Mouse (Mus musculus): ENCODE measurements at regions not wholly inside any gene's neighbourhood (a gene's known extent, or its start where the extent isn't known, plus 50 kb on each side); places are given as distances from the start of the nearest gene placed in this dataset.

GRCm38 (mm10) chr1:119221012-119221411 lies 167.6 kb upstream of the Gli2 start:
- H3K4me3 ChIP-seq (ENCODE audit: insufficient read depth in 1 of 2, low read depth in 1 of 2, low read length in 2 of 2, poor library complexity in 1 of 2, severe bottlenecking in 1 of 2): no peak overlapping the region
- no peak overlapping the region for H3K9ac ChIP-seq (ENCODE audit: insufficient read depth, low read depth, low read length, poor library complexity, severe bottlenecking)
- no peak for DNase-seq (ENCODE audit: low read depth, low spot score)
- no peaks in the 10 kb centered on the region for H3K4me1 ChIP-seq (ENCODE audit: control insufficient read depth in 2 of 2, insufficient read depth in 2 of 2, low read length in 2 of 2, poor library complexity in 1 of 2)
- H3K36me3 ChIP-seq (ENCODE audit: control insufficient read depth, insufficient read depth, low read length, poor library complexity, severe bottlenecking): no peaks in the 10 kb centered on the region
- no peak overlapping the region for H3K27ac ChIP-seq (ENCODE audit: insufficient read depth, low read depth, low read length, poor library complexity, severe bottlenecking)
- in situ Hi-C loops (cut with MboI; ENCODE audit: low sequenced_read_pairs in 2 of 2, unreplicated experiment in 2 of 2): no loop called here
- no peaks in the 10 kb centered on the region for H3K9me3 ChIP-seq (ENCODE audit: control insufficient read depth, insufficient read depth, low read depth, low read length)
- TF ChIP-seq HCFC1 (IDR thresholded peaks at IDR 0.05; ENCODE audit: borderline replicate concordance, insufficient read depth, low read length) (no peak), ZC3H11A (IDR thresholded peaks at IDR 0.05; ENCODE audit: borderline replicate concordance, low read depth, low read length) (no peak), CHD2 (IDR thresholded peaks at IDR 0.05; ENCODE audit: low read depth, low read length) (no peak), MAFK (IDR thresholded peaks at IDR 0.05; ENCODE audit: insufficient read depth, low read depth, low read length) (no peak)

- Histone ChIP-seq H3K36me3 (ENCODE audit: control insufficient read depth, insufficient read depth, low read length, poor library complexity, severe bottlenecking) (no peaks in the 10 kb centered on the region), H3K9ac (ENCODE audit: insufficient read depth, low read depth, low read length, poor library complexity, severe bottlenecking) (no peak overlapping the region), H3K9me3 (ENCODE audit: control insufficient read depth, insufficient read depth, low read depth, low read length) (no peaks in the 10 kb centered on the region), H3K4me1 (ENCODE audit: control insufficient read depth in 2 of 2, insufficient read depth in 2 of 2, low read length in 2 of 2, poor library complexity in 1 of 2) (no peaks in the 10 kb centered on the region), H3K4me3 (ENCODE audit: insufficient read depth in 1 of 2, low read depth in 1 of 2, low read length in 2 of 2, poor library complexity in 1 of 2, severe bottlenecking in 1 of 2) (no peak overlapping the region), H3K27ac (ENCODE audit: insufficient read depth, low read depth, low read length, poor library complexity, severe bottlenecking) (no peak overlapping the region)
- TF ChIP-seq HCFC1 (IDR thresholded peaks at IDR 0.05; ENCODE audit: borderline replicate concordance, insufficient read depth, low read length) (no peak), ZNF384 (IDR thresholded peaks at IDR 0.05; ENCODE audit: low read depth, low read length) (no peak), ZC3H11A (IDR thresholded peaks at IDR 0.05; ENCODE audit: borderline replicate concordance, low read depth, low read length) (no peak), MAFK (IDR thresholded peaks at IDR 0.05; ENCODE audit: insufficient read depth, low read depth, low read length) (no peak), CHD2 (IDR thresholded peaks at IDR 0.05; ENCODE audit: low read depth, low read length) (no peak)
- in situ Hi-C loops (cut with MboI; ENCODE audit: low sequenced_read_pairs in 2 of 2, unreplicated experiment in 2 of 2): no loop called here
- no peak for DNase-seq (ENCODE audit: low read depth, low spot score)
Observed at GRCm38 (mm10) chr1:119219817-119220216, 166.4 kb upstream of the Gli2 start.

- Histone ChIP-seq H3K27ac (ENCODE audit: insufficient read depth, low read depth, low read length, poor library complexity, severe bottlenecking) (no peak overlapping the region), H3K4me3 (ENCODE audit: insufficient read depth in 1 of 2, low read depth in 1 of 2, low read length in 2 of 2, poor library complexity in 1 of 2, severe bottlenecking in 1 of 2) (no peak overlapping the region), H3K4me1 (ENCODE audit: control insufficient read depth in 2 of 2, insufficient read depth in 2 of 2, low read length in 2 of 2, poor library complexity in 1 of 2) (no peaks in the 10 kb centered on the region), H3K36me3 (ENCODE audit: control insufficient read depth, insufficient read depth, low read length, poor library complexity, severe bottlenecking) (no peaks in the 10 kb centered on the region), H3K9ac (ENCODE audit: insufficient read depth, low read depth, low read length, poor library complexity, severe bottlenecking) (no peak overlapping the region), H3K9me3 (ENCODE audit: control insufficient read depth, insufficient read depth, low read depth, low read length) (no peaks in the 10 kb centered on the region)
- in situ Hi-C loops (cut with MboI; ENCODE audit: low sequenced_read_pairs in 2 of 2, unreplicated experiment in 2 of 2): no loop called here
- no peak for TF ChIP-seq ZC3H11A (IDR thresholded peaks at IDR 0.05; ENCODE audit: borderline replicate concordance, low read depth, low read length)
- no peak for TF ChIP-seq MAFK (IDR thresholded peaks at IDR 0.05; ENCODE audit: insufficient read depth, low read depth, low read length)
- TF ChIP-seq ZNF384 (IDR thresholded peaks at IDR 0.05; ENCODE audit: low read depth, low read length): no peak
- no peak for TF ChIP-seq CHD2 (IDR thresholded peaks at IDR 0.05; ENCODE audit: low read depth, low read length)
- no peak for TF ChIP-seq HCFC1 (IDR thresholded peaks at IDR 0.05; ENCODE audit: borderline replicate concordance, insufficient read depth, low read length)
- no peak for DNase-seq (ENCODE audit: low read depth, low spot score)
Observed at GRCm38 (mm10) chr1:119217387-119217786, 164.0 kb upstream of the Gli2 start.

GRCm38 (mm10) chr1:119209607-119210007 lies 156.2 kb upstream of the Gli2 start:
- in situ Hi-C loops (cut with MboI; ENCODE audit: low sequenced_read_pairs in 2 of 2, unreplicated experiment in 2 of 2): no loop called here
- TF ChIP-seq CHD2 (IDR thresholded peaks at IDR 0.05; ENCODE audit: low read depth, low read length): no peak
- no peak for TF ChIP-seq ZC3H11A (IDR thresholded peaks at IDR 0.05; ENCODE audit: borderline replicate concordance, low read depth, low read length)
- TF ChIP-seq MAFK (IDR thresholded peaks at IDR 0.05; ENCODE audit: insufficient read depth, low read depth, low read length): no peak
- no peak for TF ChIP-seq HCFC1 (IDR thresholded peaks at IDR 0.05; ENCODE audit: borderline replicate concordance, insufficient read depth, low read length)
- TF ChIP-seq ZNF384 (IDR thresholded peaks at IDR 0.05; ENCODE audit: low read depth, low read length): no peak
- Histone ChIP-seq H3K4me1 (ENCODE audit: control insufficient read depth in 2 of 2, insufficient read depth in 2 of 2, low read length in 2 of 2, poor library complexity in 1 of 2) (peaks cover 0 to 7% of the 10 kb centered on the region in 2 experiments; a peak in 2 of 4 replicates), H3K9ac (ENCODE audit: insufficient read depth, low read depth, low read length, poor library complexity, severe bottlenecking) (no peak overlapping the region), H3K27ac (ENCODE audit: insufficient read depth, low read depth, low read length, poor library complexity, severe bottlenecking) (no peak overlapping the region), H3K9me3 (ENCODE audit: control insufficient read depth, insufficient read depth, low read depth, low read length) (no peaks in the 10 kb centered on the region), H3K4me3 (ENCODE audit: insufficient read depth in 1 of 2, low read depth in 1 of 2, low read length in 2 of 2, poor library complexity in 1 of 2, severe bottlenecking in 1 of 2) (no peak overlapping the region), H3K36me3 (ENCODE audit: control insufficient read depth, insufficient read depth, low read length, poor library complexity, severe bottlenecking) (no peaks in the 10 kb centered on the region)
- peak; percentile 17 for DNase-seq (ENCODE audit: low read depth, low spot score)

GRCm38 (mm10) chr1:119202456-119202855 lies 149.0 kb upstream of the Gli2 start:
- H3K36me3 ChIP-seq (ENCODE audit: control insufficient read depth, insufficient read depth, low read length, poor library complexity, severe bottlenecking): no peaks in the 10 kb centered on the region
- no peak for TF ChIP-seq MAFK (IDR thresholded peaks at IDR 0.05; ENCODE audit: insufficient read depth, low read depth, low read length)
- no peak for TF ChIP-seq ZNF384 (IDR thresholded peaks at IDR 0.05; ENCODE audit: low read depth, low read length)
- TF ChIP-seq CHD2 (IDR thresholded peaks at IDR 0.05; ENCODE audit: low read depth, low read length): no peak
- no peak for TF ChIP-seq HCFC1 (IDR thresholded peaks at IDR 0.05; ENCODE audit: borderline replicate concordance, insufficient read depth, low read length)
- no peak for TF ChIP-seq ZC3H11A (IDR thresholded peaks at IDR 0.05; ENCODE audit: borderline replicate concordance, low read depth, low read length)
- in situ Hi-C loops (cut with MboI; ENCODE audit: low sequenced_read_pairs in 2 of 2, unreplicated experiment in 2 of 2): no loop called here
- no peak for DNase-seq (ENCODE audit: low read depth, low spot score)
- no peaks in the 10 kb centered on the region for H3K9me3 ChIP-seq (ENCODE audit: control insufficient read depth, insufficient read depth, low read depth, low read length)
- H3K27ac ChIP-seq (ENCODE audit: insufficient read depth, low read depth, low read length, poor library complexity, severe bottlenecking): no peak overlapping the region
- H3K4me1 ChIP-seq (ENCODE audit: control insufficient read depth in 2 of 2, insufficient read depth in 2 of 2, low read length in 2 of 2, poor library complexity in 1 of 2): peaks cover under 1 to 2% of the 10 kb centered on the region in 2 experiments; a peak in 1 of 4 replicates
- no peak overlapping the region for H3K9ac ChIP-seq (ENCODE audit: insufficient read depth, low read depth, low read length, poor library complexity, severe bottlenecking)
- H3K4me3 ChIP-seq (ENCODE audit: insufficient read depth in 1 of 2, low read depth in 1 of 2, low read length in 2 of 2, poor library complexity in 1 of 2, severe bottlenecking in 1 of 2): no peak overlapping the region
